Mouse (Mus musculus) heart, postnatal 25 days (tissue): ENCODE measurements around the gene Elf2. TPM values are rescaled to one million over a fixed set of nuclear protein-coding genes. Genes with fewer than 3 reads are reported as not detected.

Experiments used
- DNase-seq: peaks from one replicate; pipeline ENCODE4 v3.0.0; 2022; ENCODE audit warnings: low spot score
- intact Hi-C: fragments of 180-260 bp; cut with DNase I; formaldehyde crosslinking; loops from one replicate; pipeline ENCODE4 v1.15.1; 2025
- total RNA-seq, 2 experiments: library from RNA; stranded (reverse); gene quantifications; 2 replicates each; pipeline ENCODE4 v1.2.3; 2021

The Elf2 gene
- total RNA-seq, 2 experiments from 2014 or later = 55.6 to 65.7 TPM

GRCm38 (mm10) chr3:51302971-51303476, 37.4 kb downstream of the Elf2 start:
- DNase-seq = no peak
- intact Hi-C loops = no loop called here

DNA sequence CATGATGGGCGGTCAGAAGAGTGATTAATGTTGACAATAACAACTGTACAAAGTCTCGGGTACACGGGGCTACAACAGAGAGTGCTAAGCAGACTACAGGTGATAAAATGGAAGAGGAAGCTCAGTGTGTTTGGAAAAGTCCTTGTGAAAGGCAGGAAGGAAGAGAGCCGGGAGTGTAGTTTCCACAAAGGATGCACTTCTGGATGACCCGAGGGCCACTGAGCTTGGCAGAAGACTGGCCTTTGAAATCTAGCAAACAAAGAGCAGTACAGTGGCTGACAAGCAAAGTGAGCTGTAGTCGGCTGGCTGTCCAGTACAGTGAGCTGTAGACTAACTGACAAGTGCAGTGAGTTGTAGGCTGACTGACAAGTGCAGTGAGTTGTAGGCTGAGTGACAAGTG, 38.9 kb downstream of the Elf2 start:
- no peak for DNase-seq
- intact Hi-C loops = no loop called here

- DNase-seq = no peak
- intact Hi-C loops = no loop called here
Measured at GRCm38 (mm10) chr3:51296790-51297189, 43.7 kb downstream of the Elf2 start.

- intact Hi-C loops = no loop called here
- no peak for DNase-seq
Measured at GRCm38 (mm10) chr3:51295225-51295624, 45.2 kb downstream of the Elf2 start.

- DNase-seq = no peak
- intact Hi-C loops = no loop called here
Measured at GRCm38 (mm10) chr3:51294251-51294650, 46.2 kb downstream of the Elf2 start.

DNA sequence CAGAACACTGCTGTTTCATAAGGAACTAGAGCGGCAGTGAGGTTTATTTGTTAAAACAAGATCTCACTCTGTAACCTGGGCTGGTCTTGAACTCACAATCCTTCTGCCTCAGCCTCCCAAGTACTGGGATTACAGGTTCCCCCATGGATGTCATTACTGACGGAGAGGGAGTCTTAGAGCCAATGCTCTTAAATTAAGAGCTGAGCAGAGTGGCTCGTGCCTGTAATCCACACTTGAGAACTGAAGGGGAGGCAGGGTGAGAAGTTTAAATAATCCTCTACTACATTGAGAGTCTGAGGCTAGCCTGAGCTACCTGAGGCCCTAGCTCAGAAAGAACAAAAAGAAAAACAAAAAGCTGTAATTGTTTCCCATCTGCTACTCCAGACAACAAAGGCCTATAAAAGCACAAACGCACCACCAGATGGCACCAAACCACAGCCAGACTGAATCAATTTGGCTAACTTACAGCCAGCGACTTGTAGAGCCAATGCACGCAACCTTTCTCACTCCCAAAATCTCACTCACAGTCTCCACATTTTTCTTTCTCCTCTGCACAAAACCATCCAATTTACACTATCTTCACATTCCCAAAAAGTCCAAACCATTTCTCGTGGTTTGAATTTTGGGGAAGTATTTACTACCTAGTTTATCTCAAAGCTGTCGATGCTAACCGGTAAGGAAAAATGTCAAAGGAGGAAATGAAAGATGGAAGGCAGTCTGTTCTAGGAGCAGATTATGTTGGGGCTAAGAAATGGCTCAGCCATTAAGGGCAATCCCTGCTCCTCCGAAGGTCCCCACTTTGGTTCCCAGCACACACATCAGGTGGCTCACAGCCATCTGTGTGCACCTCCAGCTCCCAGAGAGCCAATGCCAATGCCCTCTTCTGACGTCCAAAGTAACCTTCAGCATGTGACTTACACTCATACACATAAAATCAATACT, 51.3 kb downstream of the Elf2 start:
- intact Hi-C loops = loop anchor here (1.0 to 5.0 kb wide), 4 partner anchors 38 to 76 kb away; no protein-coding TSS in a partner anchor

DNA sequence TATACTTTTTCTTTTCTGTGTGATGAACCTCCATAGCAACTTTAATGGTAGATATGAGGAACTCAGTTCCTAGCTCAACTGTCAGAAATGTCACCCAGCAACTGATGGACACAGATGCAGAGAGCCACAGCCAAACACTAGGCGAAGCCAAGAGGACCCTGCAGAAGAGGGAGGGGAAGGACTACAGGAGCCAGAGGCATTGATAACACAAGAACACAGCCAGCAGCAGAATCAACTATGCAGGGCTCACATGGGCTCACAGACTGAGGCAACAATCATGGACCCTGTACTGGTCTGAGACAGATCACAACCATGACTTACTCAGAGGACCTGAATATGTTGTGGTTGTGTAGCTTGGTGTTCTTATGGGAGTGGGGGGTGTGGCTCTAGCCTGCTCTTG, 56.1 kb downstream of the Elf2 start:
- no peak for DNase-seq
- intact Hi-C loops = no loop called here

More for the DNA sequence above, 51.3 kb downstream of the Elf2 start:
- DNase-seq = peak; percentile 60

DNA sequence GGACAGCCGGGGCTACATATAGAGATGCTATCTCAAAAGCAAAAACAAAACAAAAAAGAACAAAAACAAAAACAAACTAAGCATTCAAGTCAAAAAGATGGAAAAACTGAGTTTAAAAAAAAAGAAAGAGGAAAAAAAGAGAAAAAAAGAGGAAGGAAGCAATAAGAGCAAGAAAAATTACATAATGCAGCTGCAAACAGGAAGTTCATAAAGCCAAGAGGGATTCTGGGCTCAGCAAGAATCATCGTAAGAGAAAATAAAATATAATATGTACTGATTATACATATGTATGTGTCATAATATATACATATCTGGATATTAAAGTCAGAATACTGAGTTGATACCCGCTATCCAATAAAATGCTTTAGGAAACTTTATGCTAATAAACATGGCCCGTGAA, 58.7 kb downstream of the Elf2 start:
- no peak for DNase-seq
- intact Hi-C loops = no loop called here

DNA sequence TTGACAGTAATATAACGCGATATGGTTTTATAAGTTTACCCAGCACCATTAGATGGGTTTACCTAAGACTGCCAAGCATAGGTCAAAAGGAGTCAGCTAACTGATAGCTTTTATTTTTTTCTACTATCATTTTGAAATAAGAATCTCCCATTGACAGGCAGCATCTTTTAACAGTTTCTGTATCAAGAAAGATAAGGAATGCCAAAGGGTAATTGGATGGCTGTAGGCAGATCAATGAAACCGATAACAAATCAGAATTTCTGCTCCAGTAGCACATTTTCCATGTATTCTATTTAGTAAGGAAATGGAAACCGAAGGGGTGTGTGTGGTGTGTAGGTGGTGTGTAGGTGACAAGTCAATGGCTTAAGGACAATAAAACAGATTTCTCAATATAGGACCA, 62.0 kb downstream of the Elf2 start:
- no peak for DNase-seq
- intact Hi-C loops = no loop called here

DNA sequence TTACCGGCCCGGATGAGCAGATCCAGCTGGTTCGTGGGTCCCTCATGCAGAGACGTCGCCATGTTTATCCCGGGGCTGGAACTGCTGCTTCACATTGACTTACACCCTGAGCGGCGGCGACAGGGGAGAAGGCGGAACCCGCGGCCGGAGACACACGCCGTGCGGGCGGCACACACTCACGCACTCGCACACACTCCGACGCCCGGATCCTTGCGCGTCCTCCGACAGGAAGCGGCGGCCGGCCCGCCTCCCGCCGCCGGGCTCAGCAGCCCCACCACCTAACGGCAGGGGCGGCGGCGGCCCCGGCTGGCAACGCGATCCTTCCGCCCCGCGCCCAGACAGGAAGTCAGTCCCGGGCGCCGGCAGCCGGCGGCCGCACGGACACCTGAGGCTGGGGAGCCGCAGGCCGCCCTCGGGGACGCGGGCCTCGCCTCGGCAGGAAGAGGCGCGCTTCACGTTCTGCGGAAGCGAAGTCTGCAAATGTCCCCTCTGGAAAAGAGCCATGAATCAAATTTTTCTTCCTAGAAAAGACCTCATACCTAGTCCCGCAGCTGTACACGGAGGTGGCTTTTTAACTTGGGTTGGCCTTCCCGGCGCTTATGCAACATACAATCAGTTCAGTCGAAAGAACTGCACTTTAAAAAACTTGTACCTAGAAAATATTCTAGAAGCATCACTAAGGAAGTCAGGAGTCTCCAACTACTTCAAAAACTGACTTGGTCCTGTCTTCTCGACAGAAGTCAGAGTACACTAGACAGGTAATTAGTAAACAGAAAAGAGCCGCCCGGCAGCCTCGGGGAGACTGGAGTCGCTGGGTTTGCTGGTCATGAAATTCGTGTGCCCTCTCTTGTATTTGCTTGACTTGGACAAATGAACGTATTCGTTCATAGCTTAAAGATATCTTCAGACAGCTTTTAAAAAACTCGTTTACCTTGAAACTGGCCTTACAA, 63.0 kb downstream of the Elf2 start:
- intact Hi-C loops = no loop called here

GRCm38 (mm10) chr3:51276421-51277111, 63.9 kb downstream of the Elf2 start:
- peak; percentile 43 for DNase-seq
- intact Hi-C loops = no loop called here

More for the DNA sequence above, 63.0 kb downstream of the Elf2 start:
- peak; percentile 78 for DNase-seq

- peak; percentile 99 for DNase-seq
- intact Hi-C loops = no loop called here
Measured at GRCm38 (mm10) chr3:51275956-51276398, 64.5 kb downstream of the Elf2 start.

DNA sequence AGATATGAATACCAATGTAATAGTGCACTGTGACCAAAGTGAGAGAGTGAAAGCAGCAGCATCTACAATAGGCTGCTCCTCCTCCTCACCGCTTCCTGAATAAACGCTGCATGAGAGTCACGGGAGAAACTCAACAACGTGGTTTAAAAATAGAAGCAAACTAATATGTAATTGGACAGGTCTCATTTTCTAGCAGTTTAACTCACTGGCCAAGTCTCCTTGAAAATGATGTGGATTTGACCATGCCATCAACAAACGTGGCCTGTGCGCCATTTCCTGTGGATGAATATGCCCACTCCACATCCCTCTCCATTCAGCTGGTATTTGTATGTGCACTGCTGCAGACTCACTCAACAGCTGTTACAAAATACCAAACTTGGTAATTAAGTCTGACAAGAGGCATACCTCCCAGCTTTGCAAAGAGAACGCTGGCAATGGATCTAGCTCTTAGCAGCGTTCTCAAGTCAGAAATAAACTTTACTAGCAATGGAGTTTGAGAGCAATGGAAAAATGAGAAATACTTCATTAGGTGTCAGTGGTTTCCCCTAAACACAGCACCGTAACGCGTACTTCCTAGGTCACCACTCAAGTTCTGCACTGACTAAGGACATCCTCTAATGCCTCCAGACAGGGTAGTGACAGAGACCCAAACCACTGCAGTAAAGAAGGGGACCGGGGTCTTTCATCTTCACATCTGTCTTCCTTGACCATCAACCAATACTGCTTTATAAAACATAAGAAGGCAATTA, 70.2 kb downstream of the Elf2 start:
- DNase-seq = no peak
- intact Hi-C loops = loop anchor here (5.0 kb wide), 1 partner anchor 33 kb away; no protein-coding TSS in a partner anchor

- intact Hi-C loops = no loop called here
- DNase-seq = no peak
Measured at GRCm38 (mm10) chr3:51268434-51268833, 72.0 kb downstream of the Elf2 start.

- no peak for DNase-seq
- intact Hi-C loops = no loop called here
Measured at GRCm38 (mm10) chr3:51262942-51263341, 77.5 kb downstream of the Elf2 start.

GRCm38 (mm10) chr3:51258070-51258469, 82.4 kb downstream of the Elf2 start:
- DNase-seq = no peak

GRCm38 (mm10) chr3:51256450-51256849, 84.0 kb downstream of the Elf2 start:
- DNase-seq = no peak
- intact Hi-C loops = no loop called here

More at GRCm38 (mm10) chr3:51258070-51258469, 82.4 kb downstream of the Elf2 start:
- intact Hi-C loops = no loop called here

GRCm38 (mm10) chr3:51254784-51255183, 85.7 kb downstream of the Elf2 start:
- intact Hi-C loops = no loop called here
- DNase-seq = no peak
